Mouse (Mus musculus): ENCODE measurements around the gene Aamdc. TPM values are rescaled to one million over a fixed set of nuclear protein-coding genes. Genes with fewer than 3 reads are reported as not detected.
A peak's percentile ranks its signal among the peaks of the same experiment; 100 is the strongest.

Aamdc gene
- 100 to 1,000 TPM in 1 of 2 experiments, 10 to 100 TPM in 1; 99.2 to 120 TPM for total RNA-seq (2021)
- long read RNA-seq, experiment 1, transcript Aamdc-213 (5 exons, 883 nt): major isoform, 53 of 87 reads
- long read RNA-seq, experiment 1, transcript Aamdc-202 (4 exons, 776 nt): minor isoform, 5 of 87 reads
- long read RNA-seq, experiment 1, transcript Aamdc-206 (4 exons, 789 nt): minor isoform, 14 of 87 reads
- long read RNA-seq, experiment 1, partial matches to known transcripts: 1 of 87 reads
- long read RNA-seq, experiment 1, other reads (novel, unspliced or antisense): 8 of 87 reads
- long read RNA-seq, experiment 2, transcript Aamdc-213 (5 exons, 883 nt): major isoform, 42 of 79 reads
- long read RNA-seq, experiment 2, transcript Aamdc-206 (4 exons, 789 nt): minor isoform, 14 of 79 reads
- long read RNA-seq, experiment 2, transcript Aamdc-202 (4 exons, 776 nt): minor isoform, 5 of 79 reads
- long read RNA-seq, experiment 2, partial matches to known transcripts: 1 of 79 reads
- long read RNA-seq, experiment 2, other reads (novel, unspliced or antisense): 10 of 79 reads

- peak; percentile 88 to 95 for DNase-seq (ENCODE audit: low spot score in 2 of 2)
These were observed at the start of gene Aamdc, which contains the start of gene Rsf1 for GRCm38 (mm10) chr7:97579067-97579975. Aamdc (minus strand) TSS chr7:97579497. Rsf1 (plus strand) TSS chr7:97579889.

DNA sequence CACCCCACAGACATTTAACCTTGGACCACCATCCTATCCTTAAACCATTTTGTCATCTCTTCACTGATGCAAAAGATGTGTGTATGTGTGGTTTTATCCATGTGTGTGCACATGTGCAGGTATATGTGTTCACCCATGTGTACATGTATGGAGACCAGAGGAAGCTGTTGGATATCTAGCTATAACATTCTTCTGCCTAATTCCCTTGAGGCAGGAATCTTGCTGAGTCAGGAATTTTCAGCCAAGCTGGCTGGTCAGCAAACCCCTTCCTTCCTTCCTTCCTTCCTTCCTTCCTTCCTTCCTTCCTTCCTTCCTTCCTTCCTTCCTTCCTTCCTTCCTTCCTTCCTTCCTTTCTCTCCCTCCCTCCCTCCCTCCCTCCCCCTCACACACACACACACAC, 44.1 kb upstream of the Aamdc start:
- no peak for DNase-seq (ENCODE audit: low spot score in 2 of 2)

DNA sequence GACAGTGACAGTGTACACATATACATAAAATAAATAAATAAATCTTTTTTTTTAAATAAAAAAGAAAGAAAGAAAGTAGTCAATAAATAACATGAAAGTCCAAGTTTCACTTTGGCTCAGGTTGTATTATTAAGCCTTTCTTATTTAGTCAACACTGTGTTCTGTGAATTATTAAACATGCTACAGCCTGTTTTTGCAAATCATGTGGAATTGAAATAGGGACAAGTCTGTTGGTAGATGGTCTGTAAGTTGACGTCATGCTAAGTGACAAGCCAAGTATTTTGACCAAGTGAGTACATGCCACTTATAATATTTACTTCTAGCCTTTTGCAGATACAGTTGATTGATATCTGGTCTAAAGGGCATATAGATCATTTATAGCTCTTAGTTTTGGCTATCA, 43.4 kb upstream of the Aamdc start:
- no peak for DNase-seq (ENCODE audit: low spot score in 2 of 2)

DNA sequence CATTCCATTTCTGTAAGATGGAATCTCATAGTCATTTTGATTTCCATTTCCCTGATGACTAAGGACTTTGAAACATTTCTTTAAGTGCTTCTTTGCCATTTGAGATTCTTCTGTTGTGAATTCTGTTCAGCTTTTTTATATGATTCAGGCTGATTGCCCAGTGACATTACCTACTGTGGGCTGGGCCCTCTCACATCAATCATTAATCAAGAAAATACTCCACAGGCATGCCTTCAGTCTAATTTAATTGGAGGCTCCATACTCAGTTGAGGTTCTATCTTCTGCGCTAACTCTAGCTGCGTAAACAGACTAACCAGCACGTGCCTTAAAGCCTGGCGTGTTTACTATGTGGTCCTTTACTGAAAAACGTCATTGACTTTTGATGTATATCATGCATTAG, 42.0 kb upstream of the Aamdc start:
- DNase-seq (ENCODE audit: low spot score in 2 of 2): no peak

GRCm38 (mm10) chr7:97598548-97598947, 19.3 kb upstream of the Aamdc start:
- DNase-seq (ENCODE audit: low spot score in 2 of 2): no peak

GRCm38 (mm10) chr7:97593535-97593934, 14.2 kb upstream of the Aamdc start:
- no peak for DNase-seq (ENCODE audit: low spot score in 2 of 2)

GRCm38 (mm10) chr7:97592396-97592795, 13.1 kb upstream of the Aamdc start:
- no peak for DNase-seq (ENCODE audit: low spot score in 2 of 2)

DNA sequence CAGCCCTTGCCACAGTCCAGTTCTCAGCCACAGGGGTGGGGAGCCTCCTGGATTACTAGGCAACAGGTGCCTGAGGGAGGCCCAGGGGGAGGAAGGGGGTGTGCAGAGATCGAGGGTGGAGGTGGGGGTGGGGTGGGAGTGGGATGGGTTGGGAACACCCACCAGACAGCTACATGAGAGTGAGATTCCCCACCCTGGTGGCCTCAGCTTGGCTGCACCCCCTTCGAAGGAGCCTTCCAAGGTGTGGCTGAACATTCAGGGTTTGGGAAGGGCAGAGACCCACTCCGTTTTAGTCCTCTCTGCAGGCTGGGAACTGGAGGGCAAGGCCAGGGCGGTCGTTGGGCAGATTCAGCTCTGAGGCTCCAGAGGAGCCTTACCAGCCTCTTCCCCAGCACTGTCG, 12.0 kb upstream of the Aamdc start:
- no peak for DNase-seq (ENCODE audit: low spot score in 2 of 2)

GRCm38 (mm10) chr7:97590488-97590887, 11.2 kb upstream of the Aamdc start:
- DNase-seq (ENCODE audit: low spot score in 2 of 2): no peak

GRCm38 (mm10) chr7:97588506-97588905, 9.2 kb upstream of the Aamdc start:
- DNase-seq (ENCODE audit: low spot score in 2 of 2): no peak

- peak; percentile 61 to 80 for DNase-seq (ENCODE audit: low spot score in 2 of 2)
These were observed 1.5 kb upstream of the Aamdc start for GRCm38 (mm10) chr7:97580843-97581214.

DNA sequence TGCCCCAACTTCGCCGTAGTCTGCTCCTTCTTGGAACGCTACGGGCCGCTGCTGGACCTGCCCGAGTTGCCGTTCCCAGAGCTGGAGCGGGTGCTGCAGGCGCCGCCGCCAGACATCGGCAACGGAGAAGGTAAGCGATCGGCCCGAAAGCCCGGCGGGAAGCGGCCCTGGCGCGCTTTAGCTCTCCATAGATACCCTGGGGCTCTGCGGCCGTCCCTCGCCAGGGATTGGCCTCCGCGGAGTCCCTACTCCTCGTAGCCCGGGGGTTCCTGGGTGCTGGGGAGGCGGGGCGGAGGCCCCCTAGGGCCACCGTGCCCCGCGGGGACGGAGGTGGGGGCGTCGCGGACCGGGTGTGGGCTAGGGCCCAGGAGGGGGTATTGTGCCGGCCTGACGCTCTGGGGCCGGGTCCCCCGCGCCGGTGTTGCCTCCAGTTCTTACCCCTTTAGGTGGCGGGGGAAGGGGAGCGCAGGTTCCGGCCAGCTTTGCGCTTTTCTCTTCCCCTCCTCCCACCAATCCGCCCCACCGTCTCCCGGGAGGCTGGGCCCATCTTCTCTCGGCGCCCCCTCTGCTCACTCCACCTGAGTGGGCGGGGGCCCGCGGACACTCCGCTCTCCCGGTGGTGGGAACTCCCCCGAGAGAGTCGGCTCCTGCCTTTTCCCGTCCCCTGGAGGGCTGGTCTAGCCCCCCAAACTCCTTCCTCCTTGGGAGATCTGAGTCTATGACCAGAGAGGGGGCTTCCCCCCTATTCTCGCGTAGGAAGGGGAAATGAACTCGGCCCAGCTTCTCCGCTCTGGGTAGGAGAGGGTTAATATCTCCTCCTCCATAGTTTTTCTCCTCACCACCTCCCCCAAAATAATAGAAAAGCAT, 912 bp upstream of the Aamdc start:
- peak; percentile 40 to 43 for DNase-seq (ENCODE audit: low spot score in 2 of 2)

- DNase-seq (ENCODE audit: low spot score in 2 of 2): peak; percentile 23 to 64
These were observed 783 bp downstream of the Aamdc start for GRCm38 (mm10) chr7:97578361-97579066.

- no peak for DNase-seq (ENCODE audit: low spot score in 2 of 2)
These were observed 8.9 kb downstream of the Aamdc start for GRCm38 (mm10) chr7:97570389-97570788.

GRCm38 (mm10) chr7:97569372-97569771, 9.9 kb downstream of the Aamdc start:
- DNase-seq (ENCODE audit: low spot score in 2 of 2): no peak

- DNase-seq (ENCODE audit: low spot score in 2 of 2): no peak
These were observed 15.7 kb downstream of the Aamdc start for GRCm38 (mm10) chr7:97563576-97563975.

GRCm38 (mm10) chr7:97550673-97551072, 28.6 kb downstream of the Aamdc start:
- no peak for DNase-seq (ENCODE audit: low spot score in 2 of 2)

GRCm38 (mm10) chr7:97549301-97549700, 30.0 kb downstream of the Aamdc start:
- DNase-seq (ENCODE audit: low spot score in 2 of 2): no peak

- no peak for DNase-seq (ENCODE audit: low spot score in 2 of 2)
These were observed 32.8 kb downstream of the Aamdc start for GRCm38 (mm10) chr7:97546462-97546861.

DNA sequence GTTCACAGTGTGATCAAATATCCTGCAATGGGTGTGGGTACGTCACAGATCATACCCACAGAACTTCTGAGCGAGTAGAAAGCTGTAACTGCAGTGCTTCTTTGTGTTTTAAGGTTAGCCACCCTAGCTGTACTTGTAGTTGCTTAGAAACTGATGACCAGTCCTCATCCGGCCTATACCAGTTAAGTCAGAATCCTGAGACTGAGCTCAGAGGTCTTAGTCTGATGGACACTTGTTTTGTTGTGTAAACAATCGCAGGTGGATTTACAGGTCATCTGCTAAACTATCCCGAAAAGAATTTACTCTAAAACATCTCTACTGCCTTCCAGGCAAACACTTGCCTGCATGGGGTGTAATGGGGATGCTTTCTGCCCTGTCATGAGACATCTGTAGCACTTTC, 42.7 kb downstream of the Aamdc start:
- no peak for DNase-seq (ENCODE audit: low spot score in 2 of 2)

All from gastrocnemius, postnatal 4 days (tissue).